Mouse (Mus musculus) liver, postnatal 0 days (tissue): Measurements from ENCODE around the gene Rasgrp3.

Experiments
- CTCF ChIP-seq: sonication (generic); IDR thresholded peaks from 2 replicates; pipeline ENCODE4 v1.5.1; 2016; ENCODE audit warnings: antibody characterized with exemption, low read depth
- EP300 ChIP-seq: IDR thresholded peaks from 2 replicates; pipeline ENCODE4 v1.6.1; 2016; ENCODE audit warnings: antibody characterized with exemption, low read depth, mild to moderate bottlenecking

- TF ChIP-seq CTCF (no peak), EP300 (no peak)
Measured at GRCm38 (mm10) chr17:75486205-75486604, 50.5 kb downstream of the Rasgrp3 start.
